Mouse (Mus musculus): Measurements from ENCODE around the gene Rbbp5. TPM values are rescaled to one million over a fixed set of nuclear protein-coding genes. Genes with fewer than 3 reads are reported as not detected.

The Rbbp5 gene
- total RNA-seq, 1 experiment from 2014 or later: 75.7 TPM

DNA sequence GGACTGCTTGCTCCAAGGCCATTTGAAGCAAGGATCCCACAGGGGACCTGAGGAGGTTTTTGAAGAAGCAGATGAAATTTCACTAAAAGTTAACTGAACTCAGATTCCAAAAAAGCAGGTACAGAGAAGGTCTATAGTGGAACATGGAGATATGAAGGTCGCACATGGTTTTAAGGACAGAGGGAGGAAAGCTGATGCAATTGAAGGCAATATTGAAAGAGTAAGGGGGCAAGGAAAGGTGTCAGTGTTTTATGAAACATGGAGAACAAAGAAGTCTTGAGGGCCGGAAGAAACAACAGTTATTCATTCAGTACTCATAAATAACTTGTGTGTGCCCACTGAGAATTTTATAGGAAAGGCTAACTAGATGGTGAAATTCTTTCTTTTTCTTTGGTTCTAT lies 4.5 kb downstream of the Rbbp5 start:
- no peak for ATAC-seq (replicated peaks; ENCODE audit: insufficient number of reproducible peaks, low FRiP score, low TSS enrichment, poor library complexity, severe bottlenecking)

DNA sequence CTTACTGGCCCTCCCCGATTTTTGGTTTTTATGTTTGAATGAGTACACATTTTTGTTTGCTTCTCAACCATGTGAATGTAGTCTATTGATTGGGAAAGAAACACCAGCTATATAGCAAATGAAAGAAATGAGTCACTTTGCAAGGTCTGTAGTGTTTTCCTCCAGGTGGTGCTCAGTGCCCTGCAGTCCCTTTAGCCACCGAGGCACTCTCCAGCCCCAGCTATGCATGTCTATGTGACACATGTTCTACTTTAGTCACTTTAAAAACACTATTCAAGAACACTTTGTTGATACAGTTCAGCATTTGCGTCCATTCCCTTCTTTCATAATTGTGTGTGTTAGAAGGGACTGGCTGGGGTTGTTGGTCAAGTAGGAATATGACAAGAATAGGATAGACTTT lies 6.1 kb downstream of the Rbbp5 start:
- ATAC-seq (replicated peaks; ENCODE audit: insufficient number of reproducible peaks, low FRiP score, low TSS enrichment, poor library complexity, severe bottlenecking): no peak

GRCm38 (mm10) chr1:132483759-132484158 lies 6.6 kb downstream of the Rbbp5 start:
- ATAC-seq (replicated peaks; ENCODE audit: insufficient number of reproducible peaks, low FRiP score, low TSS enrichment, poor library complexity, severe bottlenecking): no peak

- ATAC-seq (replicated peaks; ENCODE audit: insufficient number of reproducible peaks, low FRiP score, low TSS enrichment, poor library complexity, severe bottlenecking): no peak
These were observed 23.4 kb downstream of the Rbbp5 start for GRCm38 (mm10) chr1:132500535-132500934.

- no peak for ATAC-seq (replicated peaks; ENCODE audit: insufficient number of reproducible peaks, low FRiP score, low TSS enrichment, poor library complexity, severe bottlenecking)
These were observed 28.0 kb downstream of the Rbbp5 start for GRCm38 (mm10) chr1:132505155-132505554.

- no peak for ATAC-seq (replicated peaks; ENCODE audit: insufficient number of reproducible peaks, low FRiP score, low TSS enrichment, poor library complexity, severe bottlenecking)
These were observed 28.9 kb downstream of the Rbbp5 start, which contains the start of gene Tmem81 for GRCm38 (mm10) chr1:132506058-132506457. Tmem81 (plus strand) TSS chr1:132506230.

DNA sequence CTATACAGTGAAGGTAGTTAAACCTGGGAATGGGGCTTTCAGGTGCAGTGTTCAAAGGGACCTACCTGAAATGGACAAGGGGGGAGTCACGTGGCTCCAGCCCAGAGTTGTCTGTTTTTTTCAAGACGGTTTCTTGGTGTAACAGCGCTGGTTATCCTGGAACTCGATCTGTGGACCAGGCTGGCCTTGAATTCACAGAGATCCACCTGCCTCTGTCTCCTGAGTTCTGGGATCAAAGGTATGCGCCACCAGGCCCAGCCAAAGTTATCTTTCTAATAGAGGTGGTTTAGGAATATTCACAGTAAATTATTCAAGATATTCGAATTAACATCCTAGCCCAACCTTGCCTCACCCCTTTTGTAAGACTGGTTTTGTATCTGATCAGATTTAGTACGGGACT lies 29.5 kb downstream of the Rbbp5 start:
- no peak for ATAC-seq (replicated peaks; ENCODE audit: insufficient number of reproducible peaks, low FRiP score, low TSS enrichment, poor library complexity, severe bottlenecking)

- no peak for ATAC-seq (replicated peaks; ENCODE audit: insufficient number of reproducible peaks, low FRiP score, low TSS enrichment, poor library complexity, severe bottlenecking)
These were observed 32.6 kb downstream of the Rbbp5 start for GRCm38 (mm10) chr1:132509771-132510170.

GRCm38 (mm10) chr1:132511521-132511920 lies 34.4 kb downstream of the Rbbp5 start:
- no peak for ATAC-seq (replicated peaks; ENCODE audit: insufficient number of reproducible peaks, low FRiP score, low TSS enrichment, poor library complexity, severe bottlenecking)

DNA sequence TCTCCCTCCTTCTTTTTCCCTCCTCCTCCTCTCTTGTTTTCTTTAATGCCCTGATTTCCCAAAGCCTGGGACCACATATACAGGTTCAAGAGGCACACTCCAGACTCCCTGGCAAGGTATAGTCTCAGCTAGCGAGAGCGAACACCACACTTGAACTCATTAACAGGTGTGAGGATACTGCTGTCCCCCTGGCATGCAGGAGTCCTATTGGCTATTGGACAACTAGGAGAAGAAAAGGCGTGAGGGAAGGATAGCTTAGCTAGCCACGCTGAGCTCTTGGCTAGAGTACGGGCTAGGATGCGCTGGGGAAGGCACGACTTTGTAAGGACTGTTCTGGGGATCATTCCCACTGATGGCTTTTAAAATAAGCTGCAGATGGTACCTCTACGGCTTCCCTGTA lies 34.9 kb downstream of the Rbbp5 start:
- no peak for ATAC-seq (replicated peaks; ENCODE audit: insufficient number of reproducible peaks, low FRiP score, low TSS enrichment, poor library complexity, severe bottlenecking)

GRCm38 (mm10) chr1:132515339-132515738 lies 38.2 kb downstream of the Rbbp5 start:
- no peak for ATAC-seq (replicated peaks; ENCODE audit: insufficient number of reproducible peaks, low FRiP score, low TSS enrichment, poor library complexity, severe bottlenecking)

- ATAC-seq (replicated peaks; ENCODE audit: insufficient number of reproducible peaks, low FRiP score, low TSS enrichment, poor library complexity, severe bottlenecking): no peak
These were observed 39.6 kb downstream of the Rbbp5 start for GRCm38 (mm10) chr1:132516776-132517175.

DNA sequence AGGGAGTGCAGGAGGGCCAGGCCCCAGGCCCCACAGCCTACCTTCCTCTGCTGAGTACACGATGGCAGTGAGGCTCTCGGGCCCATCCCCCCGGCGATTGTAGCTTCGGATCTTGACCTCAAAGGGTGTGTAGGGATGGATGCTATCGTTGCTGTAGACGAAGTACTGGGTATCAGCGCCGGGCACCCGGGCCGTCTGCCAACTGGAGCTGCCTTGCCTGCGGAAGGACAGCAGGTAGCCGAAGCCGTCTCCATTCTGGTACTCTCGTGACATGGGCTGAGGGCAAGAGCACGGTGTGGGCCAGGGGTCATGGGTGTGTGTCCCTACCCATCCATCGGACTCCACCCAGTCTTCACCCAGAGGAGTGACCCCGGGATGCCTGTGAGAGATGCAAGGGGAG lies 41.5 kb downstream of the Rbbp5 start:
- no peak for ATAC-seq (replicated peaks; ENCODE audit: insufficient number of reproducible peaks, low FRiP score, low TSS enrichment, poor library complexity, severe bottlenecking)

- no peak for ATAC-seq (replicated peaks; ENCODE audit: insufficient number of reproducible peaks, low FRiP score, low TSS enrichment, poor library complexity, severe bottlenecking)
These were observed 42.6 kb downstream of the Rbbp5 start for GRCm38 (mm10) chr1:132519734-132520133.

DNA sequence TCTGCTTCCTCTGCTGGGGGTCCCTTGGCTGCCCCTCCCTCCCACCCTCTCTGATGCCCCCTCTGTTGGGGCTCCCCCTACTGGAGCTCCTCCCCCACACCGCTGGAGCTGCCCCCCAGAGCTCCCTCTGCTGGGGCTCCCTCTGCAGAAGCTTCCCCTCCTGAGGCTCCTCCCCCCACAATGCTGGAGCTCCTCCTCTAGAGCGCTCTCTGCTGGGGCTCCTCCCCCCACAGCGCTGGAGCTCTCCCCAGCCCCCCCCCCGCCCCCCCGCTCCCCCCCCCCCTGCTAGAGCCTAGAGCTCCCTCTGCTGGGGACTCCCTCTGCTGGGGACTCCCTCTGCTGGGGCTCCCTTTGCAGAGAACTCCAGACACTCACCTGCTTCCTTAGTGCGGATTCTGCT lies 43.6 kb downstream of the Rbbp5 start:
- ATAC-seq (replicated peaks; ENCODE audit: insufficient number of reproducible peaks, low FRiP score, low TSS enrichment, poor library complexity, severe bottlenecking): no peak

DNA sequence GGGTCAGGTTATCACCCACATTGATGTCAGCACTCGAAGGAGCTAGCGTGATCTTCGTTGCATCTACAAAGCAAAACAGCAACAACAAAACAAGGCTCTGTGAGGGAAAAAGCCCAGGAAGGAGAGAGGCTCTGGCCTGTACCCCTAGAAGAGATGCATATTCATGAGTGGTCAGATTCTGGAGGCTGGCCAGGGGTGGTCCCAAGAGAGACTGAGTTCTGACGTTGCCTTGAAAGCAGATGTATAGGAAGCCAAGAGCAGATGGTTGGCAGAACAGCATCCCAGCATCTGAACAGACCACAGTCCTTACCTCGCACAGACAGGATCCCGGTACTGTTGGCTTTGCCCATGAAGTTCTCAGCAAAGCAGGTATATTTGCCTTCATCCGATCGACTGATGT lies 45.9 kb downstream of the Rbbp5 start:
- ATAC-seq (replicated peaks; ENCODE audit: insufficient number of reproducible peaks, low FRiP score, low TSS enrichment, poor library complexity, severe bottlenecking): no peak

DNA sequence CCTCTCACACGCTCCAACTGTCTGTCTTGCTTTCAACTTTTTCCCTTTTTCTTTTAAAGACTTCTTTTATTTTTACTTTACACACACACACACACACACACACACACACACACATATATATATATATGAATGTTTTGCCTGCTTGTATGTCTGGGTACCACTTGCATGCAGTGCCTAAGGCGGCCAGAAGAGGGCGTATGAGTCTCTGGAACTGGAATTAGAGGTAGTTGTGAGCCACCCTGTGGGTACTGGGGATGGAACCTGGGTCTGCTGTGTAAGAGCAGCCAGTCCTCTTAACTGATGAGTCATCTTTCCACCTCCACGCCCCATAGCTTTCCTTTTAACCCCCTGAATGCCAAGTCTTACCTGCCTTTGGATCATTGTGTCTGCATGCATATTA lies 46.8 kb downstream of the Rbbp5 start:
- no peak for ATAC-seq (replicated peaks; ENCODE audit: insufficient number of reproducible peaks, low FRiP score, low TSS enrichment, poor library complexity, severe bottlenecking)

- 0 out of 2 replicates have a peak, but pooled peaks have one; percentile 29 for ATAC-seq (replicated peaks; ENCODE audit: insufficient number of reproducible peaks, low FRiP score, low TSS enrichment, poor library complexity, severe bottlenecking)
These were observed 48.7 kb downstream of the Rbbp5 start for GRCm38 (mm10) chr1:132525832-132526231.

GRCm38 (mm10) chr1:132528071-132528470 lies 50.9 kb downstream of the Rbbp5 start:
- ATAC-seq (replicated peaks; ENCODE audit: insufficient number of reproducible peaks, low FRiP score, low TSS enrichment, poor library complexity, severe bottlenecking): no peak

- ATAC-seq (replicated peaks; ENCODE audit: insufficient number of reproducible peaks, low FRiP score, low TSS enrichment, poor library complexity, severe bottlenecking): no peak
These were observed 51.6 kb downstream of the Rbbp5 start for GRCm38 (mm10) chr1:132528647-132529334.

DNA sequence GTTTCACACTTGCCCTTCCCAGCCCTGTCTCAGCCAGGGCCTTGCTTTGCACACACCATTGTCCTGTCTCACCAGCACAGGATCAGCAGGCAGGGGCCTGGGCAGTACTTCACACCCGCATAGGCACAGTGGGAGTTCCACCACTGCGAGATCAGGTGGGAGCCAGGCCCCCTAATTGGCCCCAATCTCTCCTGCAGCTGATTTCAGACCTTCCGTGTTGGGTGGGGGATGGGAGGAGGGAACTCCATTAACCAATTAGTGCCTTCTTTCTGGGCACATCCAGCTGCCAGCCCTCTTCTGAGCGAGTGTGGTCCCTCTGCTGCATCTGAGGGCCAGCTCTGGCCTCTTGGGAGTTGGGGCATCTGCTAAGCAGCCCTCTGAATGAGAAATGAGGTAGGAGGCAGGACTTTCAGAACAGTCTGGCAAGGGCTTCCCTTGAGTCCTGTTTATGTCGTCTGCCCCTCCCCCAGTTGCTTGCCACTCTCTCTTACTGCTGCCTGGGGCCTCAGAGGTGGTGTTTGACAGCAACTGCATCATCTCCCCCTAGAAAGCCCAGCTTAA lies 53.5 kb downstream of the Rbbp5 start:
- ATAC-seq (replicated peaks; ENCODE audit: insufficient number of reproducible peaks, low FRiP score, low TSS enrichment, poor library complexity, severe bottlenecking): no peak
